Mouse (Mus musculus) CH12.LX (cell line): ENCODE results near the gene Amer1. TPM values are rescaled to one million over a fixed set of nuclear protein-coding genes. Genes with fewer than 3 reads are reported as not detected.

ENCODE experiments used
- DNase-seq: peaks from one replicate; pipeline ENCODE4 v3.0.0-alpha.2; 2013; ENCODE audit errors: extremely low read depth
- H3K27ac ChIP-seq: 2 replicates; pipeline ENCODE4 v1.5.1; 2012; ENCODE audit warnings: low read depth, mild to moderate bottlenecking, control low read depth, moderate library complexity; ENCODE audit not compliant: insufficient read depth
- H3K27me3 ChIP-seq: replicated peaks from 2 replicates; pipeline ENCODE3; 2012; ENCODE audit warnings: inconsistent platforms
- H3K36me3 ChIP-seq, 2 experiments: replicated peaks in 1 of 2; 2 replicates each; pipeline versions ENCODE3 to v1.6.1; 2012; ENCODE audit warnings: inconsistent platforms in 1 of 2, low read length in 1 of 2, mild to moderate bottlenecking in 1 of 2, mixed read lengths in 1 of 2, moderate library complexity in 1 of 2; ENCODE audit not compliant: control insufficient read depth in 1 of 2, insufficient read depth in 1 of 2
- H3K4me1 ChIP-seq, 2 experiments: 2 replicates each; pipeline ENCODE4 v1.6.1; 2012; ENCODE audit warnings: inconsistent platforms in 1 of 2, moderate library complexity in 1 of 2; ENCODE audit not compliant: insufficient read depth in 2 of 2, control insufficient read depth in 1 of 2
- H3K4me2 ChIP-seq: 2 replicates; pipeline ENCODE4 v1.6.1; 2012; ENCODE audit warnings: low read depth, mild to moderate bottlenecking, control low read depth; ENCODE audit not compliant: poor library complexity, insufficient read depth, severe bottlenecking
- H3K4me3 ChIP-seq, 3 experiments: fragments of 150-350 bp in 1 of 3; sonication (generic) in 1 of 3; replicated peaks in 1 of 3; 2 replicates each; pipeline versions ENCODE3 to v1.5.1; 2011 to 2012; ENCODE audit warnings: low read depth in 2 of 3, low read length in 2 of 3, mild to moderate bottlenecking in 2 of 3, moderate library complexity in 2 of 3, control low read depth in 1 of 3, improper control_type of control experiment in 1 of 3, inconsistent platforms in 1 of 3, mixed read lengths in 1 of 3; ENCODE audit not compliant: poor library complexity in 1 of 3
- H3K79me2 ChIP-seq: replicated peaks from 2 replicates; pipeline ENCODE4 v1.6.1; 2012; ENCODE audit warnings: mild to moderate bottlenecking, moderate library complexity; ENCODE audit not compliant: control insufficient read depth, poor library complexity, insufficient read depth, severe bottlenecking; ENCODE audit errors: extremely low read depth
- H3K9ac ChIP-seq: 2 replicates; pipeline ENCODE4 v1.6.1; 2012; ENCODE audit warnings: low read depth, mild to moderate bottlenecking, control low read depth, moderate library complexity; ENCODE audit not compliant: insufficient read depth
- H3K9me3 ChIP-seq: replicated peaks from 2 replicates; pipeline ENCODE3; 2012; ENCODE audit warnings: low read length, inconsistent platforms, mixed read lengths
- CTCF ChIP-seq, 2 experiments: IDR thresholded peaks in 1 of 2; conservative IDR thresholded peaks in 1 of 2; 2 replicates each; pipeline ENCODE4 v1.5.1; 2011 to 2012; ENCODE audit warnings: low read depth in 2 of 2, low read length in 2 of 2, improper control_type of control experiment in 1 of 2, inconsistent platforms in 1 of 2, mild to moderate bottlenecking in 1 of 2, moderate library complexity in 1 of 2
- ELF1 ChIP-seq: IDR thresholded peaks from 2 replicates; pipeline ENCODE4 v1.6.1; 2014; ENCODE audit warnings: low read depth, mild to moderate bottlenecking, inconsistent platforms, low read length, improper control_type of control experiment
- EP300 ChIP-seq: IDR thresholded peaks from 2 replicates; pipeline ENCODE4 v1.6.1; 2011; ENCODE audit warnings: low read length, improper control_type of control experiment
- ETS1 ChIP-seq: conservative IDR thresholded peaks from 2 replicates; pipeline ENCODE4 v1.6.1; 2012; ENCODE audit warnings: low read depth, mild to moderate bottlenecking, inconsistent platforms, low read length, improper control_type of control experiment, moderate library complexity
- JUN ChIP-seq: IDR thresholded peaks from 2 replicates; pipeline ENCODE4 v1.6.1; 2011; ENCODE audit warnings: low read depth, mild to moderate bottlenecking, low read length, improper control_type of control experiment, moderate library complexity; ENCODE audit not compliant: insufficient read depth
- JUND ChIP-seq: conservative IDR thresholded peaks from 2 replicates; pipeline ENCODE4 v1.6.1; 2011; ENCODE audit warnings: low read depth, low read length, improper control_type of control experiment
- MAZ ChIP-seq: IDR thresholded peaks from 2 replicates; pipeline ENCODE4 v1.6.1; 2012; ENCODE audit warnings: low read depth, mild to moderate bottlenecking, inconsistent platforms, low read length, improper control_type of control experiment, moderate library complexity
- MEF2A ChIP-seq: IDR thresholded peaks from 2 replicates; pipeline ENCODE4 v1.6.1; 2014; ENCODE audit warnings: low read depth, mild to moderate bottlenecking, inconsistent platforms, low read length, improper control_type of control experiment, borderline replicate concordance
- MXI1 ChIP-seq: IDR thresholded peaks from 2 replicates; pipeline ENCODE4 v1.6.1; 2011; ENCODE audit warnings: mild to moderate bottlenecking, low read depth, low read length, improper control_type of control experiment
- MYC ChIP-seq: IDR thresholded peaks from 2 replicates; pipeline ENCODE4 v1.6.1; 2011; ENCODE audit warnings: low read depth, mild to moderate bottlenecking, improper control_type of control experiment, low read length
- NELFE ChIP-seq: IDR thresholded peaks from 2 replicates; pipeline ENCODE4 v1.6.1; 2011; ENCODE audit warnings: low read depth, low read length, improper control_type of control experiment
- POLR2A ChIP-seq: IDR thresholded peaks from 2 replicates; pipeline ENCODE4 v1.6.1; 2011; ENCODE audit warnings: low read depth, mild to moderate bottlenecking, improper control_type of control experiment, low read length
- RCOR1 ChIP-seq: conservative IDR thresholded peaks from 2 replicates; pipeline ENCODE4 v1.6.1; 2012; ENCODE audit warnings: low read depth, mild to moderate bottlenecking, inconsistent platforms, low read length, improper control_type of control experiment
- SMC3 ChIP-seq: IDR thresholded peaks from 2 replicates; pipeline ENCODE4 v1.6.1; 2011; ENCODE audit warnings: low read depth, low read length, improper control_type of control experiment
- TBP ChIP-seq: conservative IDR thresholded peaks from 2 replicates; pipeline ENCODE4 v1.6.1; 2011; ENCODE audit warnings: low read depth, low read length, improper control_type of control experiment
- UBTF ChIP-seq: IDR thresholded peaks from 2 replicates; pipeline ENCODE4 v1.6.1; 2012; ENCODE audit warnings: low read depth, mild to moderate bottlenecking, inconsistent platforms, low read length, improper control_type of control experiment, moderate library complexity
- USF2 ChIP-seq: conservative IDR thresholded peaks from 2 replicates; pipeline ENCODE4 v1.6.1; 2011; ENCODE audit warnings: low read depth, low read length, improper control_type of control experiment
- ZMIZ1 ChIP-seq: IDR thresholded peaks from 2 replicates; pipeline ENCODE4 v1.6.1; 2012; ENCODE audit warnings: low read depth, mild to moderate bottlenecking, inconsistent platforms, low read length, improper control_type of control experiment
- ZNF384 ChIP-seq: IDR thresholded peaks from 2 replicates; pipeline ENCODE4 v1.6.1; 2012; ENCODE audit warnings: low read depth, low read length, improper control_type of control experiment, inconsistent platforms
- dilution Hi-C: fragments of 300-500 bp; cut with MboI; formaldehyde crosslinking; loops from 2 replicates; pipeline ENCODE4 v1.14.3; 2020; ENCODE audit warnings: low sequenced_read_pairs; ENCODE audit not compliant: extremely low pct_unique_long_range_greater_than_20kb, extremely low pct_ligation_motif_present
- in situ Hi-C: fragments of 300-500 bp; cut with MboI; formaldehyde crosslinking; loops from 3 replicates; pipeline ENCODE4 v1.14.3; 2019; ENCODE audit warnings: low sequenced_read_pairs, low pct_ligation_motif_present, low pct_unique_long_range_greater_than_20kb, mixed read lengths
- polyA plus RNA-seq: library from polyadenylated mRNA; unstranded; fragments of >175 nt; gene quantifications from 2 replicates; pipeline ENCODE4 v1.2.1, GENCODE M21; 2012; ENCODE audit warnings: low read depth; ENCODE audit not compliant: insufficient read length
- total RNA-seq, 2 experiments: library from RNA; depleted of rRNA; stranded (reverse); fragments of 300-350 nt in 1 of 2; fragments of >200 nt in 1 of 2; gene quantifications; 2 replicates each; pipeline ENCODE4 v1.2.3; 2012 to 2014

The Amer1 gene
- total and polyA plus RNA-seq, 3 experiments: 1.7 to 2.5 (median 2.1) TPM

GRCm38 (mm10) chrX:95441290-95441689 lies 3.4 kb downstream of the Amer1 start:
- no peak for TF ChIP-seq RCOR1
- TF ChIP-seq MEF2A: no peak
- TF ChIP-seq USF2: no peak
- TF ChIP-seq ZNF384: 0 out of 2 replicates have a peak, but pooled peaks have one; percentile 30
- TF ChIP-seq ELF1: no peak
- no peak overlapping the region for H3K4me3 ChIP-seq
- peaks cover 4% of the 10 kb centered on the region in 2 experiments for H3K4me1 ChIP-seq
- H3K36me3 ChIP-seq: peaks cover 0 to 2% of the 10 kb centered on the region in 2 experiments
- no peaks in the 10 kb centered on the region for H3K79me2 ChIP-seq
- dilution Hi-C loops (no loop called here), in situ Hi-C loops (no loop called here)
- H3K27me3 ChIP-seq: no peaks in the 10 kb centered on the region
- DNase-seq: no peak
- H3K9me3 ChIP-seq: no peaks in the 10 kb centered on the region
- no peak overlapping the region for H3K9ac ChIP-seq
- H3K27ac ChIP-seq: no peak overlapping the region
- no peak overlapping the region for H3K4me2 ChIP-seq

DNA sequence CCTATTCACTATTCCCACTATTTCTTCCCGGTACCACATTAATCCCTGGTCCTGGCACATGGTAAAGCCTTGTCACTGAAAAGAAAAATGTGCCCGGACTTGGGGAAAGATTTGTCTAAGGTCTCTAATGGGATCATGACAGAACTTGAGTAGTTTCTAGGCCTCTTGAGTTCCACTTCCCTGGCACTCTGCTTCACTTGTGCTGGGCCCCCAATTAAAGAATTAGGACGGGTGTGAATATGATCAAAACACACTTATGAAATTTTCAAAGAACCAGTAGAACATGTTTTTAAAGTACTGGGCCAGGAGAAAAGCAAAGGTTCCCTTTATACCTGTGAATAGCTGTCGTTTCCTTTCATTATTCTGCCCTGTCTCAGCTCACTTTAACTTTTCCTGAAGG lies 6.2 kb downstream of the Amer1 start:
- Histone ChIP-seq H3K4me1 (peaks cover 4% of the 10 kb centered on the region in 2 experiments), H3K9ac (no peak overlapping the region), H3K4me3 (no peak overlapping the region), H3K36me3 (peaks cover 0 to 2% of the 10 kb centered on the region in 2 experiments), H3K27ac (no peak overlapping the region), H3K9me3 (no peaks in the 10 kb centered on the region), H3K79me2 (no peaks in the 10 kb centered on the region), H3K4me2 (no peak overlapping the region), H3K27me3 (no peaks in the 10 kb centered on the region)
- no peak for DNase-seq
- dilution Hi-C loops: no loop called here
- TF ChIP-seq EP300: no peak
- no peak for TF ChIP-seq ZNF384
- TF ChIP-seq MXI1: no peak
- TF ChIP-seq ZMIZ1: no peak
- TF ChIP-seq TBP: no peak
- TF ChIP-seq JUND: no peak
- TF ChIP-seq RCOR1: no peak
- no peak for TF ChIP-seq NELFE
- no peak for TF ChIP-seq ELF1
- no peak for TF ChIP-seq MEF2A
- TF ChIP-seq UBTF: no peak
- no peak for TF ChIP-seq JUN
- no peak for TF ChIP-seq ETS1
- TF ChIP-seq CTCF (conservative IDR thresholded peaks at IDR 0.05 in 1 of 2, IDR thresholded peaks at IDR 0.05 in 1 of 2; ENCODE audit: low read depth in 2 of 2, low read length in 2 of 2): no peak
- no peak for TF ChIP-seq MAZ
- no peak for TF ChIP-seq MYC
- TF ChIP-seq POLR2A: no peak
- no peak for TF ChIP-seq SMC3
- in situ Hi-C loops: no loop called here
